Mouse (Mus musculus) CH12.LX (cell line): ENCODE results near the gene Hoxd13.

Source experiments
- CTCF ChIP-seq, 2 experiments: IDR thresholded peaks in 1 of 2; conservative IDR thresholded peaks in 1 of 2; 2 replicates each; pipeline ENCODE4 v1.5.1; 2011 to 2012; ENCODE audit warnings: low read depth in 2 of 2, low read length in 2 of 2, improper control_type of control experiment in 1 of 2, inconsistent platforms in 1 of 2, mild to moderate bottlenecking in 1 of 2, moderate library complexity in 1 of 2
- KAT2A ChIP-seq: IDR thresholded peaks from 2 replicates; pipeline ENCODE4 v1.6.1; 2012; ENCODE audit warnings: low read length, improper control_type of control experiment, inconsistent platforms; ENCODE audit not compliant: insufficient replicate concordance
- MAFK ChIP-seq: IDR thresholded peaks from 2 replicates; pipeline ENCODE4 v1.6.1; 2011; ENCODE audit warnings: low read length, improper control_type of control experiment; ENCODE audit not compliant: insufficient replicate concordance
- POLR2A ChIP-seq: IDR thresholded peaks from 2 replicates; pipeline ENCODE4 v1.6.1; 2011; ENCODE audit warnings: low read depth, mild to moderate bottlenecking, improper control_type of control experiment, low read length
- ZMIZ1 ChIP-seq: IDR thresholded peaks from 2 replicates; pipeline ENCODE4 v1.6.1; 2012; ENCODE audit warnings: low read depth, mild to moderate bottlenecking, inconsistent platforms, low read length, improper control_type of control experiment

- TF ChIP-seq POLR2A (no peak), ZMIZ1 (no peak), MAFK (no peak), CTCF (conservative IDR thresholded peaks at IDR 0.05 in 1 of 2, IDR thresholded peaks at IDR 0.05 in 1 of 2; ENCODE audit: low read depth in 2 of 2, low read length in 2 of 2) (no peak), KAT2A (no peak)
These were observed 36.9 kb downstream of the Hoxd13 start for GRCm38 (mm10) chr2:74704999-74705466.
